Mouse (Mus musculus) splenic B cell, adult 2 months (primary cell): ENCODE measurements around the gene Pnkp.

Experiments used
- DNase-seq: peaks from one replicate; pipeline ENCODE4 v3.0.0-alpha.2; 2011; ENCODE audit warnings: low read depth, low spot score
- H3K27me3 ChIP-seq: 2 replicates; pipeline ENCODE4 v1.6.1; 2012; ENCODE audit warnings: mild to moderate bottlenecking, low read length, moderate library complexity, mixed read lengths; ENCODE audit not compliant: control insufficient read depth, poor library complexity, insufficient read depth, severe bottlenecking
- H3K36me3 ChIP-seq: 2 replicates; pipeline ENCODE4 v1.6.1; 2012; ENCODE audit warnings: mild to moderate bottlenecking, low read length, moderate library complexity, mixed read lengths; ENCODE audit not compliant: control insufficient read depth, poor library complexity, insufficient read depth, severe bottlenecking

Gene Pnkp

GRCm38 (mm10) chr7:44891611-44892010 lies 34.7 kb downstream of the Pnkp start:
- no peak for DNase-seq

GRCm38 (mm10) chr7:44892276-44892921 lies 35.5 kb downstream of the Pnkp start, which contains the start of gene Med25:
Gene Med25, minus strand, starts transcription at chr7:44892712.
- Histone ChIP-seq H3K27me3 (no peaks in the 10 kb centered on the region), H3K36me3 (0 out of 2 replicates have a peak, but pooled peaks cover 4% of the 10 kb centered on the region)
- peak; percentile 91 for DNase-seq

More at GRCm38 (mm10) chr7:44891611-44892010, 34.7 kb downstream of the Pnkp start:
- 0 out of 2 replicates have a peak, but pooled peaks cover 4% of the 10 kb centered on the region for H3K36me3 ChIP-seq
- no peaks in the 10 kb centered on the region for H3K27me3 ChIP-seq

DNA sequence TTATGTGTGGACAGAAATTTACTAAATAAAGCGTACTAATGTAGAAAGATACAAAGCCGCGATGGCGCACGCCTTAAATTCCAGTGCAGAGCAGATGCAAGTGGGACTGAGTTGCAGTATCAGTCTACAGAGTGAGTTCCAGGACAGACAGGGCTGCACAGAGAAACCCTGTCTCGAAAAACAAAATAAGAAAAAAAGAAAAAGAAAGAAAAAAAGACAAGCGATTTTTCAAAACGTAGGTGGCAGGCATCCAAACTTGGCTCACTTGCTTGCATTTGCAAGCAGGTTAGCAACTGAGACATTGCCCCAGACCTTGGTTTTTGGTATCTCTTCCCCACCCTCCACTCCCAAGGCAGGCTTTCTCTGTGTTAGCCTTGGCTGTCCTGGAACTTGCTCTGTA lies 36.3 kb downstream of the Pnkp start:
- Histone ChIP-seq H3K27me3 (no peaks in the 10 kb centered on the region), H3K36me3 (0 out of 2 replicates have a peak, but pooled peaks cover 4% of the 10 kb centered on the region)
- DNase-seq, result no peak

DNA sequence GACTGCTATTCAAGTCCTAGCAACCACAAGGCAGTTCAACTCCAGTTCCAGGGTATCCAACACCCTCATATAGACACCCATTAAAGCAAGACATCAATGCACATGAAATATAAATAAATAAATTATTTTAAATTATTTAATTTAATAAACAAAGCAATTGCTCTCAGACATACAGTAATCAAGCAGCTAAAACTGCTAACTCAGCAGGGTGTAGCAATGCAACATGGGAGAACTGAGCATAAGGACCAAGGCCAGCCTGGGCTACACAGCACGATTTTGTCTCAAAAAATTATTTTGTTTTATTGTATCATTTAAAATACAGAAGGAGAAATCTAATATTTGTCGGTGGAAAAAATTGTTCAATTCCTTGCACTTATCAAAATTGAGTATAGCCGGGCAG lies 37.2 kb downstream of the Pnkp start:
- DNase-seq, result no peak
- Histone ChIP-seq H3K36me3 (no peaks in the 10 kb centered on the region; the same call in 1 of the 2 replicates), H3K27me3 (no peaks in the 10 kb centered on the region)

DNA sequence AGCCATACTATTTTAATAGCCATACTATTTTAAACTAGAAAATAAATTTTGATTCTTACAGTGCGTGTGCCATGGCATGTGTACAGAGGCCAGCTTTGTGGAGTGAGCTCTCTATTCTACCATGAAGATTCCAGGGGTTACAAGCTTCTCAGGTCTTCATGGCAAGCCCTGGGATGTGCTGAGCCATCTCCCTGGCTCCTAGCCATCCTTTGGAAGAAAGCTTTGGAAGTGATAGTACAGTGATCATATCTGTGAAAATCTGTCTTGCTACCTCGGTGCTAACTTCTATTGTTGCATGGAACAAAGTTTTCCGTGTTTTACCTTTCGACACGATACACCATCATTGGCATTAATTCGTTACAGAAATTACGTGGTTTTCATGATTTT lies 38.3 kb downstream of the Pnkp start:
- no peaks in the 10 kb centered on the region for H3K27me3 ChIP-seq
- H3K36me3 ChIP-seq, result no peaks in the 10 kb centered on the region; the same call in 1 of the 2 replicates
- DNase-seq, result no peak

- Histone ChIP-seq H3K36me3 (no peaks in the 10 kb centered on the region; the same call in 1 of the 2 replicates), H3K27me3 (no peaks in the 10 kb centered on the region)
- DNase-seq, result peak; percentile 94
These were observed 38.9 kb downstream of the Pnkp start, which contains the start of gene Fuz for GRCm38 (mm10) chr7:44895593-44896434. Gene Fuz, plus strand, starts transcription at chr7:44896079.

DNA sequence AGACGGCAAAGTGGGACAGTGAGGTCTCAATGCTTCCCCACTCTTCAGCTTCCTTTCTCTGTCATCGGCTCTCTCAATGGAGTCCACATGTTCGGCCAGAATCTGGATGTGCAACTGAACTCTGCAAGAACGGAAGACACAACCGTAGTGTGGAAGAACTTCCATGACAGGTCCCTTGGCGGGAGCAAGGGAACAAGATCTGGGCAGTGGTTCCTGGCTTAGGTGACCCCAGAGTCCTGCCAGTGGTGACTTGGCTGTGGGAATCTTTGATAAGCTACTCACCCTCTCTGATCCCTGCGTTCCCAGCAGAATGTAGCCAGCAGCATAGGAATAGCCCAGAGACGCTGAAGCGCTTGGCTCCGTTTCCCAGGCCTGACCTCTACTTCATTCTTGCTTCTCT lies 39.6 kb downstream of the Pnkp start:
- no peak for DNase-seq
- Histone ChIP-seq H3K36me3 (no peaks in the 10 kb centered on the region; the same call in 1 of the 2 replicates), H3K27me3 (no peaks in the 10 kb centered on the region)

- peak; percentile 26 for DNase-seq
- no peaks in the 10 kb centered on the region for H3K27me3 ChIP-seq
- no peaks in the 10 kb centered on the region; the same call in 1 of the 2 replicates for H3K36me3 ChIP-seq
These were observed 41.7 kb downstream of the Pnkp start for GRCm38 (mm10) chr7:44898607-44899006.

- peaks cover 2% of the 10 kb centered on the region for H3K36me3 ChIP-seq
- no peaks in the 10 kb centered on the region for H3K27me3 ChIP-seq
These were observed 43.7 kb downstream of the Pnkp start for GRCm38 (mm10) chr7:44900632-44901031.

DNA sequence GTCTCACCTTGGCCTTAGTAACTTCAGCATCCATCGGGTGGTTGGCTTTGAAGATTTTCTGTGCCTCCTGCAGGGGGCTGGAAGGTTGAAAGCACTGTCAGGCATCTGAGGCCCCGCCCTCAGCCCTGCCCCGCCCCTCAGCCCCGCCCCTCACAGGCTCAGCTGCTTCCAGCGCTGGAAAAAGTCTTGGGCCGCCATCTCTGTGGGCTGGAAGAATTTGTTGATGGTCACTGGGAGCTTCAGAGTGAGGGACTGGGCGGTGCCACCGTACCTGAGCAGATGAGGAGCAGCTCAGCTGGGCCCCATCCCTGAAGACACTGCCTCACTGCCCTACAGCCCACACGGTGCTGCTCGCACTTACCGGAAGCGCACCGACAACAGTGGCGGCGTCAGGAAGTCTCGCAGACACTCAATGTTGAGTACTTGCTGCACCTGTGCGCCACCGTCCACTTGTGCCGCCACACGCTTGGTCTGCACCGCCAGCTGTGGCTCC lies 44.3 kb downstream of the Pnkp start:
- Histone ChIP-seq H3K36me3 (peaks cover 2% of the 10 kb centered on the region), H3K27me3 (no peaks in the 10 kb centered on the region)
- DNase-seq, result peak; percentile 84

More at GRCm38 (mm10) chr7:44900632-44901031, 43.7 kb downstream of the Pnkp start:
- no peak for DNase-seq

GRCm38 (mm10) chr7:44905430-44905829 lies 48.5 kb downstream of the Pnkp start:
- H3K27me3 ChIP-seq, result no peaks in the 10 kb centered on the region
- no peak for DNase-seq
- peaks cover 7% of the 10 kb centered on the region for H3K36me3 ChIP-seq

GRCm38 (mm10) chr7:44908706-44909476 lies 52.0 kb downstream of the Pnkp start:
- peaks cover 8% of the 10 kb centered on the region for H3K36me3 ChIP-seq
- no peaks in the 10 kb centered on the region for H3K27me3 ChIP-seq
- no peak for DNase-seq
